8 mouse cellular contexts compared by ENCODE assay signal in the genomic region with DNA sequence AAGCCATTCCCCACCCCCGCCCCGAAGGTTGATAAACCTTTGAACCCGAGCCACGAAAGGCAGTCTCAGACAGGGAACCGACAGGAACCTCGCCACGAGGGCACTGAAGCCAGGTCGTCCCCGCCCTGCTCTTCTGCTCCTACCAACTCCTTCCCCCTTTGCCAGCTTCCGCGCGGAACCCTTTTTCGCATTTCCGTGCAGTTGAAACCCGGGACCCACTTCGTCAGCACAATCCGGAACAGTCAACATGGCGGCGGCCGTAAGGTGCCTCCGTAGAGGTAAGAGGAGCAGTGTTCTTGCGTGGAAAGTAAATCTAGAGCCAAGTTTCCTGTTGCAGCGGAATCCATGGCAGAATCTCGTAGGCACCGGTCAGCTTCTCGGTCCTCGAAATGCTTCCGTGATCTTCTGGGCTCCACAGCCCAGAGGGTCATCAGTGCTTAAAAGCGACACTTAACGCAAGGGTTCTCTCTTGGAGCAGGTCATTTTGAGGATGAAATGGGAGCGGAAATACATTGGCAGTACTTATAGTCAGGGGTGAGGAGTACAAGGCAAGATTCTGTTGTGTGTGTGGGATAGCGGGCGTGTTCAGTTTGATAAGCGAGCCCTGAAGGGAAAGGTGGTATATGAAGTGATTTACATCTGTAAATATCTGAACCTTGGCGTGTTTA. TPM values are rescaled to one million over a fixed set of nuclear protein-coding genes. Genes with fewer than 3 reads are reported as not detected.
DNase-seq lines count a peak whose midpoint lies in the region; ATAC-seq and TF ChIP-seq lines count a peak whose summit lies in the region.

No protein-coding gene starts in this region.

- DNase-seq in CD4-positive helper T cell, adult 2 months (ENCODE audit: low read depth, low spot score), result peak; percentile 95
- DNase-seq in brain, embryonic 18.5 days (ENCODE audit: low read depth, low spot score), result peak; percentile 80
- DNase-seq in kidney, postnatal 0 days (ENCODE audit: low spot score), result peak; percentile 96
- peak; percentile 94 for DNase-seq in liver, embryonic 11.5 days (ENCODE audit: low spot score)
- DNase-seq in naive thymus-derived CD4-positive, alpha-beta T cell, adult 2 months (ENCODE audit: low read depth), result peak; percentile 96

- H3K9me3 ChIP-seq in heart, embryonic 12.5 days (replicated peaks), result no peaks in the 10 kb centered on the region
- H3K9me3 ChIP-seq in kidney, postnatal 0 days (replicated peaks; ENCODE audit: low read length), result no peaks in the 10 kb centered on the region
- no peaks in the 10 kb centered on the region for H3K9me3 ChIP-seq in liver, embryonic 11.5 days (ENCODE audit: control insufficient read depth, low read length)
- no peaks in the 10 kb centered on the region for H3K9me3 ChIP-seq in stomach, embryonic 14.5 days (ENCODE audit: control insufficient read depth, low read depth, low read length)

- 0 out of 2 replicates have a peak, but pooled peaks have one; percentile 7 for TF ChIP-seq CTCF in kidney, postnatal 0 days (IDR thresholded peaks at IDR 0.05; ENCODE audit: low read depth)

- peaks cover 9% of the 10 kb centered on the region for H3K4me1 ChIP-seq in heart, embryonic 12.5 days (replicated peaks)
- H3K4me1 ChIP-seq in kidney, postnatal 0 days (replicated peaks; ENCODE audit: insufficient read depth, low read length), result peaks cover 7% of the 10 kb centered on the region
- peaks cover 6% of the 10 kb centered on the region for H3K4me1 ChIP-seq in liver, embryonic 11.5 days (replicated peaks; ENCODE audit: control insufficient read depth, insufficient read depth, low read length)
- H3K4me1 ChIP-seq in stomach, embryonic 14.5 days (ENCODE audit: control insufficient read depth, insufficient read depth, low read length), result peaks cover 11% of the 10 kb centered on the region; the same call in 1 of the 2 replicates

- peak; percentile 98 for ATAC-seq in erythroid progenitor cell, adult 5-6 weeks (replicated peaks; ENCODE audit: low FRiP score, poor library complexity, severe bottlenecking)
- ATAC-seq in heart, embryonic 12.5 days (ENCODE audit: insufficient number of reproducible peaks, low FRiP score), result peak; percentile 96
- ATAC-seq in kidney, postnatal 0 days (replicated peaks; ENCODE audit: low FRiP score, low read depth), result peak; percentile 95
- ATAC-seq in liver, embryonic 11.5 days (replicated peaks; ENCODE audit: low FRiP score), result peak; percentile 95
- ATAC-seq in stomach, embryonic 14.5 days (ENCODE audit: insufficient number of reproducible peaks, insufficient read depth, low FRiP score, low read depth), result peak; percentile 96

- H3K36me3 ChIP-seq in heart, embryonic 12.5 days, result peaks cover 11% of the 10 kb centered on the region
- H3K36me3 ChIP-seq in kidney, postnatal 0 days (ENCODE audit: insufficient read depth, low read length), result peaks cover 7% of the 10 kb centered on the region; the same call in 1 of the 2 replicates
- H3K36me3 ChIP-seq in liver, embryonic 11.5 days (ENCODE audit: control insufficient read depth, insufficient read depth, low read length), result peaks cover 2% of the 10 kb centered on the region; the same call in 1 of the 2 replicates
- H3K36me3 ChIP-seq in stomach, embryonic 14.5 days (ENCODE audit: control insufficient read depth, insufficient read depth, low read length), result peaks cover 4% of the 10 kb centered on the region

- peak overlapping the region; percentile 82 for H3K9ac ChIP-seq in heart, embryonic 12.5 days
- peak overlapping the region; percentile 81 for H3K9ac ChIP-seq in kidney, postnatal 0 days (ENCODE audit: low read depth, low read length)
- H3K9ac ChIP-seq in liver, embryonic 11.5 days (ENCODE audit: low read depth, low read length), result peak overlapping the region; percentile 84
- peak overlapping the region; percentile 49 for H3K9ac ChIP-seq in stomach, embryonic 14.5 days (replicated peaks; ENCODE audit: low read depth, low read length)

- H3K27ac ChIP-seq in heart, embryonic 12.5 days (ENCODE audit: poor library complexity, severe bottlenecking), result peak overlapping the region; percentile 81
- peak overlapping the region; percentile 92 for H3K27ac ChIP-seq in kidney, postnatal 0 days
- peak overlapping the region; percentile 81 for H3K27ac ChIP-seq in liver, embryonic 11.5 days (ENCODE audit: low read depth, low read length)
- H3K27ac ChIP-seq in stomach, embryonic 14.5 days (ENCODE audit: low read length), result peak overlapping the region; percentile 82

- peak overlapping the region; percentile 83 for H3K4me3 ChIP-seq in heart, embryonic 12.5 days
- peak overlapping the region; percentile 76 for H3K4me3 ChIP-seq in kidney, postnatal 0 days (replicated peaks; ENCODE audit: low read depth, low read length)
- peak overlapping the region; percentile 79 for H3K4me3 ChIP-seq in liver, embryonic 11.5 days (ENCODE audit: low read depth, low read length)
- H3K4me3 ChIP-seq in stomach, embryonic 14.5 days (ENCODE audit: low read depth, low read length), result peak overlapping the region; percentile 65

- no peaks in the 10 kb centered on the region for H3K27me3 ChIP-seq in heart, embryonic 12.5 days (replicated peaks)
- H3K27me3 ChIP-seq in kidney, postnatal 0 days (ENCODE audit: insufficient read depth, low read length), result no peaks in the 10 kb centered on the region
- no peaks in the 10 kb centered on the region for H3K27me3 ChIP-seq in liver, embryonic 11.5 days (replicated peaks; ENCODE audit: control insufficient read depth, insufficient read depth, low read length)
- H3K27me3 ChIP-seq in stomach, embryonic 14.5 days (ENCODE audit: control insufficient read depth, insufficient read depth, low read length), result no peaks in the 10 kb centered on the region

- under 1% methylated on average over 35 of the region's 35 CpGs for WGBS in heart, embryonic 12.5 days
- under 1% methylated on average over 35 of the region's 35 CpGs for WGBS in kidney, postnatal 0 days
- under 1% methylated on average over 35 of the region's 35 CpGs for WGBS in liver, embryonic 11.5 days
- under 1% methylated on average over 35 of the region's 35 CpGs for WGBS in stomach, embryonic 14.5 days

- H3K4me2 ChIP-seq in heart, embryonic 12.5 days, result peak overlapping the region; percentile 68
- H3K4me2 ChIP-seq in kidney, postnatal 0 days (ENCODE audit: low read length), result peak overlapping the region; percentile 81
- peak overlapping the region; percentile 80 for H3K4me2 ChIP-seq in liver, embryonic 11.5 days
- peak overlapping the region; percentile 68 for H3K4me2 ChIP-seq in stomach, embryonic 14.5 days (replicated peaks; ENCODE audit: low read depth, low read length)

RNA-seq across cellular contexts. Expression of gene Mrpl1, which starts 0.8 kb away (rescaled TPM):
- total RNA-seq in erythroid progenitor cell, adult 5-6 weeks (2015; ENCODE audit: low replicate concordance), result 7.1 and 9.4 TPM in 2 replicates
- 10.7 and 11.9 TPM in 2 replicates for total RNA-seq in erythroid progenitor cell, adult 5-6 weeks (2017; ENCODE audit: low replicate concordance)
- polyA plus RNA-seq in heart, embryonic 12.5 days (2016; fragmentation: Nextera tagmentation; extraction: Ambion mirVana), result 25.0 and 26.4 TPM in 2 replicates
- 26.3 and 26.5 TPM in 2 replicates for polyA plus RNA-seq in kidney, postnatal 0 days (2015; fragmentation: Nextera tagmentation; extraction: Ambion mirVana)
- polyA plus RNA-seq in liver, embryonic 11.5 days (2014; fragmentation: Nextera tagmentation; extraction: Ambion mirVana), result 31.0 and 33.0 TPM in 2 replicates
- polyA plus RNA-seq in stomach, embryonic 14.5 days (2014; fragmentation: Nextera tagmentation; extraction: Ambion mirVana), result 21.2 and 21.5 TPM in 2 replicates

RNA-seq across cellular contexts. Expression of gene Cnot6l, which starts 46.1 kb away (rescaled TPM):
- total RNA-seq in erythroid progenitor cell, adult 5-6 weeks (2015; ENCODE audit: low replicate concordance), result 18.0 and 20.5 TPM in 2 replicates
- 7.0 and 8.0 TPM in 2 replicates for total RNA-seq in erythroid progenitor cell, adult 5-6 weeks (2017; ENCODE audit: low replicate concordance)
- polyA plus RNA-seq in heart, embryonic 12.5 days (2016; fragmentation: Nextera tagmentation; extraction: Ambion mirVana), result 16.8 and 17.6 TPM in 2 replicates
- 37.8 and 42.4 TPM in 2 replicates for polyA plus RNA-seq in kidney, postnatal 0 days (2015; fragmentation: Nextera tagmentation; extraction: Ambion mirVana)
- polyA plus RNA-seq in liver, embryonic 11.5 days (2014; fragmentation: Nextera tagmentation; extraction: Ambion mirVana), result 9.6 and 11.5 TPM in 2 replicates
- polyA plus RNA-seq in stomach, embryonic 14.5 days (2014; fragmentation: Nextera tagmentation; extraction: Ambion mirVana), result 25.5 and 31.8 TPM in 2 replicates

Comparison
In these comparisons a context has a peak if more than half of its experiments do, and no peak if none do; other contexts are left out.
1. Peak in every context shown above with its lines: DNase-seq, ATAC-seq, H3K4me3 ChIP-seq and H3K27ac ChIP-seq.